Mouse (Mus musculus) embryo, embryonic 10.5 days (tissue): ENCODE results near the gene Olfr938.

Experiments
- DNase-seq: peaks from one replicate; pipeline ENCODE4 v3.0.0-alpha.2; 2015; ENCODE audit warnings: low spot score

Olfr938 gene

GRCm38 (mm10) chr9:39078787-39079186 lies at the start of gene Olfr938:
Gene Olfr938, minus strand, starts transcription at chr9:39078887.
- no peak for DNase-seq

- DNase-seq: no peak
Observed at GRCm38 (mm10) chr9:39127831-39128230, 49.1 kb upstream of the Olfr938 start, which contains the start of gene Olfr27. Gene Olfr27, plus strand, starts transcription at chr9:39128131.

- no peak for DNase-seq
Observed at GRCm38 (mm10) chr9:39127326-39127725, 48.6 kb upstream of the Olfr938 start.

- no peak for DNase-seq
Observed at GRCm38 (mm10) chr9:39064851-39065250, 13.8 kb downstream of the Olfr938 start, which contains the start of gene Olfr937. Gene Olfr937, minus strand, starts transcription at chr9:39064951.
